Mouse (Mus musculus) hindbrain, embryonic 16.5 days (tissue): ENCODE results near the gene Apobec4. TPM values are rescaled to one million over a fixed set of nuclear protein-coding genes. Genes with fewer than 3 reads are reported as not detected.
A peak's percentile ranks its signal among the peaks of the same experiment; 100 is the strongest.

ENCODE experiments used
- ATAC-seq: fragments of 200-750 bp; cut with Nextera tagmentation; 2 replicates; pipeline ENCODE4 v1.8.0; 2017; ENCODE audit warnings: moderate TSS enrichment, moderate library complexity
- H3K27ac ChIP-seq: fragments of 300-500 bp; sonication (generic); 2 replicates; pipeline ENCODE4 v1.5.1; 2014; ENCODE audit warnings: low read depth, mild to moderate bottlenecking, control low read depth, low read length, moderate library complexity
- H3K27me3 ChIP-seq: fragments of 300-500 bp; sonication (generic); replicated peaks from 2 replicates; pipeline ENCODE4 v1.6.1; 2014; ENCODE audit warnings: low read length; ENCODE audit not compliant: control insufficient read depth, insufficient read depth
- H3K36me3 ChIP-seq: fragments of 300-500 bp; sonication (generic); 2 replicates; pipeline ENCODE4 v1.6.1; 2014; ENCODE audit warnings: mild to moderate bottlenecking, low read length, moderate library complexity, mixed read lengths; ENCODE audit not compliant: control insufficient read depth, insufficient read depth
- H3K4me1 ChIP-seq: fragments of 300-500 bp; sonication (generic); 2 replicates; pipeline ENCODE4 v1.6.1; 2014; ENCODE audit warnings: low read depth, low read length; ENCODE audit not compliant: control insufficient read depth, insufficient read depth
- H3K4me2 ChIP-seq: fragments of 300-500 bp; sonication (generic); 2 replicates; pipeline ENCODE4 v1.6.1; 2014; ENCODE audit warnings: mild to moderate bottlenecking, low read length, control low read depth, moderate library complexity
- H3K4me3 ChIP-seq: fragments of 300-500 bp; sonication (generic); 2 replicates; pipeline ENCODE4 v1.5.1; 2014; ENCODE audit warnings: mild to moderate bottlenecking, low read length, control low read depth, moderate library complexity
- H3K9ac ChIP-seq: fragments of 300-500 bp; sonication (generic); 2 replicates; pipeline ENCODE4 v1.6.1; 2014; ENCODE audit warnings: low read depth, mild to moderate bottlenecking, control low read depth, low read length, moderate library complexity
- H3K9me3 ChIP-seq: fragments of 300-500 bp; sonication (generic); 2 replicates; pipeline ENCODE4 v1.6.1; 2014; ENCODE audit warnings: mild to moderate bottlenecking, low read length, moderate library complexity; ENCODE audit not compliant: control insufficient read depth
- WGBS: fragments of 180-500 bp; shearing (Covaris S2); extraction: QIAGEN DNeasy Blood & Tissue Kit; methylation state at CpG from one replicate; pipeline ENCODE4 v1.1.7; 2014; 5-methylcytosine and 5-hydroxymethylcytosine counted together
- polyA plus RNA-seq: library from polyadenylated mRNA; unstranded; fragments of >200 nt; fragmentation: Nextera tagmentation; extraction: Ambion mirVana; gene quantifications from 2 replicates; pipeline ENCODE4 v1.2.1, GENCODE M21; 2015

The Apobec4 gene
- polyA plus RNA-seq, 1 experiment from 2014 or later, result 0.13 TPM

DNA sequence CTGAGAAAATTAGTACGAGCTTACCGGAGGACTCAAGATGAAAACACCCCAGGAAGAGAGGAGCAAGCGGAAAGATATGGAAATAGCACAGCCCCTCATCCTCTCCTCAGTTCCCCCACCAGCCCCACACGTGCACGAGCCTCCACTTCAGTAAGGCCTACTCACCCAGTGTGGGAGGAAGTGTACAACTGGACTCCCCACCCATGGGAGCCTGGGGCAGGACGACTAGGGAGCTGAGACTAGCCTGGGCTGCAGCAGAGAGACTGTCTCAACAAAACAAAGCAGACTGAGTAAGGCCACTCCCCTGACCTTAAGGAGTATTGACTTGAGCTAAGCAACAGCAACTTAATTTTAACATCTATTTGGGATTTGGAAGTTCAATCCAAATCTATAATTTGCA, 32.2 kb upstream of the Apobec4 start:
- Histone ChIP-seq H3K27ac (no peak overlapping the region), H3K4me2 (no peak overlapping the region), H3K9me3 (no peaks in the 10 kb centered on the region), H3K36me3 (no peaks in the 10 kb centered on the region), H3K4me1 (no peaks in the 10 kb centered on the region), H3K9ac (no peak overlapping the region), H3K4me3 (no peak overlapping the region), H3K27me3 (no peaks in the 10 kb centered on the region)
- no peak for ATAC-seq
- 59% methylated on average over 6 of the region's 6 CpGs for WGBS

DNA sequence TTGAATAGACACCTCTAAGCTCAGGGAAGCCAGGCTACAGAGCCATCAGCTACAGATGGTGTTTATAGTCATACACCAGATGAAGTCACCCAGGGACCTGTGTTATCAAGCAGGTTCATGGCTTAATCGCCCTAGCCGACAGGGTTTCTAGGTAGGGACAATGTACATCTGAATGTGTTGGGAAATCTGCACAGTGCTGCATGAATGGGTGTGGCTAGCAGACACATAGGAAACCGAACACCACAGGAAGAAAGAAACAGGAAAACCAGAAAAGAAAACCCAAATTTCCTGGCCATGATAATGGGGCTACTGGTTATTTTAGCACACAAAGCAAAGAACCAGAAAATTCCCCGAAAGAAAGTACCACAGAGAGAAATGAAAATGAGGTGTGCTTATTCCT, 29.4 kb upstream of the Apobec4 start:
- ATAC-seq, result no peak
- no peak overlapping the region for H3K27ac ChIP-seq
- H3K9me3 ChIP-seq, result no peaks in the 10 kb centered on the region
- H3K4me1 ChIP-seq, result no peaks in the 10 kb centered on the region
- H3K4me3 ChIP-seq, result no peak overlapping the region
- H3K4me2 ChIP-seq, result no peak overlapping the region
- 88% methylated on average over 4 of the region's 4 CpGs for WGBS
- no peaks in the 10 kb centered on the region for H3K27me3 ChIP-seq
- H3K9ac ChIP-seq, result no peak overlapping the region
- no peaks in the 10 kb centered on the region for H3K36me3 ChIP-seq

GRCm38 (mm10) chr1:152721535-152722198, 28.7 kb upstream of the Apobec4 start:
- Histone ChIP-seq H3K9ac (no peak overlapping the region), H3K4me2 (no peak overlapping the region), H3K9me3 (no peaks in the 10 kb centered on the region), H3K4me1 (no peaks in the 10 kb centered on the region), H3K27ac (no peak overlapping the region), H3K27me3 (no peaks in the 10 kb centered on the region), H3K36me3 (no peaks in the 10 kb centered on the region), H3K4me3 (no peak overlapping the region)
- WGBS, result 77% methylated on average over 11 of the region's 11 CpGs
- peak; percentile 63 for ATAC-seq

DNA sequence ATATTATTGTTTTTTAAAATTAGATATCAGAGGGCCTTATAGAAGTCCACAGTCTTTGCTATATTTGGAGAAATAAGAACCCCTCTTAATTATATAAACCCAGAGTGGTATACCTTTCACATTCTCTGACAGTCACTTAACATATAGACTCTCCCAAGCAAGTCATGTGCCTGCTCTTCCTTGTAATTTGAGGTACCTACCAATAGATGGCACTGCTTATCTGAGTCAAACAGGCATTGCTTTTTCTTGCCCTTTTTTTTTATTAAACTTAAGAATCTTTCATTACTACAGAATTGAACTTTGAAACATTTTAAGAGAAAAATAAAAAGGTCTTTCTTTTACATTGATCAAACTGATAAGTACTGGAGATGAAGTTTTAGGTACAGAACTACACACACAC, 26.1 kb upstream of the Apobec4 start:
- no peak overlapping the region for H3K4me3 ChIP-seq
- H3K9me3 ChIP-seq, result no peaks in the 10 kb centered on the region
- no peak for ATAC-seq

GRCm38 (mm10) chr1:152726095-152726494, 24.3 kb upstream of the Apobec4 start:
- H3K4me3 ChIP-seq, result no peak overlapping the region
- no peaks in the 10 kb centered on the region for H3K27me3 ChIP-seq
- no peaks in the 10 kb centered on the region for H3K9me3 ChIP-seq
- ATAC-seq, result no peak
- no peak overlapping the region for H3K4me2 ChIP-seq
- no peaks in the 10 kb centered on the region for H3K4me1 ChIP-seq
- H3K27ac ChIP-seq, result no peak overlapping the region
- H3K36me3 ChIP-seq, result no peaks in the 10 kb centered on the region
- 77% methylated on average over 3 of the region's 3 CpGs for WGBS
- H3K9ac ChIP-seq, result no peak overlapping the region

More for the DNA sequence above, 26.1 kb upstream of the Apobec4 start:
- H3K27me3 ChIP-seq, result no peaks in the 10 kb centered on the region
- H3K4me1 ChIP-seq, result no peaks in the 10 kb centered on the region
- no peak overlapping the region for H3K9ac ChIP-seq
- H3K27ac ChIP-seq, result no peak overlapping the region
- H3K4me2 ChIP-seq, result no peak overlapping the region
- no peaks in the 10 kb centered on the region for H3K36me3 ChIP-seq

- no peak for ATAC-seq
- no peaks in the 10 kb centered on the region for H3K4me1 ChIP-seq
- no peaks in the 10 kb centered on the region for H3K9me3 ChIP-seq
- H3K9ac ChIP-seq, result no peak overlapping the region
- no peak overlapping the region for H3K4me3 ChIP-seq
- 62% methylated on average over 4 of the region's 5 CpGs for WGBS
- H3K27me3 ChIP-seq, result no peaks in the 10 kb centered on the region
- H3K36me3 ChIP-seq, result no peaks in the 10 kb centered on the region
- no peak overlapping the region for H3K4me2 ChIP-seq
- no peak overlapping the region for H3K27ac ChIP-seq
These were observed 22.6 kb upstream of the Apobec4 start for GRCm38 (mm10) chr1:152727604-152728236.

- H3K9me3 ChIP-seq, result no peaks in the 10 kb centered on the region
- no peaks in the 10 kb centered on the region for H3K4me1 ChIP-seq
- H3K4me3 ChIP-seq, result no peak overlapping the region
These were observed 11.6 kb upstream of the Apobec4 start for GRCm38 (mm10) chr1:152738793-152739192.

GRCm38 (mm10) chr1:152739374-152739773, 11.0 kb upstream of the Apobec4 start:
- H3K36me3 ChIP-seq, result no peaks in the 10 kb centered on the region
- H3K4me1 ChIP-seq, result no peaks in the 10 kb centered on the region
- no peaks in the 10 kb centered on the region for H3K9me3 ChIP-seq
- ATAC-seq, result no peak
- no peak overlapping the region for H3K4me2 ChIP-seq
- 82% methylated on average over 11 of the region's 11 CpGs for WGBS
- H3K4me3 ChIP-seq, result no peak overlapping the region
- no peaks in the 10 kb centered on the region for H3K27me3 ChIP-seq
- H3K9ac ChIP-seq, result no peak overlapping the region
- H3K27ac ChIP-seq, result no peak overlapping the region

More at GRCm38 (mm10) chr1:152738793-152739192, 11.6 kb upstream of the Apobec4 start:
- Histone ChIP-seq H3K9ac (no peak overlapping the region), H3K36me3 (no peaks in the 10 kb centered on the region), H3K4me2 (no peak overlapping the region), H3K27ac (no peak overlapping the region), H3K27me3 (no peaks in the 10 kb centered on the region)
- ATAC-seq, result no peak
- WGBS, result 89% methylated on average over 9 of the region's 9 CpGs

- Histone ChIP-seq H3K36me3 (no peaks in the 10 kb centered on the region), H3K27ac (no peak overlapping the region), H3K4me1 (no peaks in the 10 kb centered on the region), H3K27me3 (no peaks in the 10 kb centered on the region), H3K4me2 (no peak overlapping the region), H3K4me3 (no peak overlapping the region), H3K9ac (no peak overlapping the region), H3K9me3 (no peaks in the 10 kb centered on the region)
- 73% methylated on average over 15 of the region's 15 CpGs for WGBS
- no peak for ATAC-seq
These were observed 7.1 kb upstream of the Apobec4 start for GRCm38 (mm10) chr1:152743095-152743826.
